Mouse (Mus musculus): ENCODE measurements at regions not wholly inside any gene's neighbourhood (a gene's known extent, or its start where the extent isn't known, plus 50 kb on each side); places are given as distances from the start of the nearest gene placed in this dataset.
A peak's percentile ranks its signal among the peaks of the same experiment; 100 is the strongest.

- Histone ChIP-seq H3K27ac (ENCODE audit: insufficient read depth, low read length) (no peak overlapping the region), H3K4me3 (ENCODE audit: insufficient read depth, low read length) (no peak overlapping the region), H3K4me1 (ENCODE audit: control insufficient read depth, insufficient read depth, low read length) (no peaks in the 10 kb centered on the region)
- TF ChIP-seq CTCF (IDR thresholded peaks at IDR 0.05; ENCODE audit: borderline replicate concordance, insufficient read depth, low read length) (no peak), POLR2A (IDR thresholded peaks at IDR 0.05; ENCODE audit: low read depth, low read length) (no peak)
These were observed 163.6 kb downstream of the Aldoart1 start for GRCm38 (mm10) chr4:72688842-72689241.

GRCm38 (mm10) chr4:72674006-72674405 lies 178.4 kb downstream of the Aldoart1 start:
- TF ChIP-seq CTCF (IDR thresholded peaks at IDR 0.05; ENCODE audit: borderline replicate concordance, insufficient read depth, low read length) (no peak), POLR2A (IDR thresholded peaks at IDR 0.05; ENCODE audit: low read depth, low read length) (no peak)
- H3K4me1 ChIP-seq (ENCODE audit: control insufficient read depth, insufficient read depth, low read length): peaks cover 3% of the 10 kb centered on the region; the same call in 1 of the 2 replicates
- H3K27ac ChIP-seq (ENCODE audit: insufficient read depth, low read length): no peak overlapping the region

GRCm38 (mm10) chr4:72671652-72672411 lies 180.6 kb downstream of the Aldoart1 start:
- H3K4me3 ChIP-seq (ENCODE audit: insufficient read depth, low read length): no peak overlapping the region
- peak overlapping the region; percentile 70 for H3K27ac ChIP-seq (ENCODE audit: insufficient read depth, low read length)
- TF ChIP-seq CTCF (IDR thresholded peaks at IDR 0.05; ENCODE audit: borderline replicate concordance, insufficient read depth, low read length) (no peak), POLR2A (IDR thresholded peaks at IDR 0.05; ENCODE audit: low read depth, low read length) (no peak)
- H3K4me1 ChIP-seq (ENCODE audit: control insufficient read depth, insufficient read depth, low read length): peaks cover 3% of the 10 kb centered on the region; the same call in 1 of the 2 replicates

More at GRCm38 (mm10) chr4:72674006-72674405, 178.4 kb downstream of the Aldoart1 start:
- no peak overlapping the region for H3K4me3 ChIP-seq (ENCODE audit: insufficient read depth, low read length)

- Histone ChIP-seq H3K27ac (ENCODE audit: insufficient read depth, low read length) (peak overlapping the region; percentile 70; the same call in 1 of the 2 replicates), H3K4me1 (ENCODE audit: control insufficient read depth, insufficient read depth, low read length) (peaks cover 3% of the 10 kb centered on the region; the same call in 1 of the 2 replicates), H3K4me3 (ENCODE audit: insufficient read depth, low read length) (no peak overlapping the region)
- TF ChIP-seq CTCF (IDR thresholded peaks at IDR 0.05; ENCODE audit: borderline replicate concordance, insufficient read depth, low read length) (no peak), POLR2A (IDR thresholded peaks at IDR 0.05; ENCODE audit: low read depth, low read length) (no peak)
These were observed 182.5 kb downstream of the Aldoart1 start for GRCm38 (mm10) chr4:72669827-72670494.

GRCm38 (mm10) chr4:72664379-72664778 lies 188.1 kb downstream of the Aldoart1 start:
- no peaks in the 10 kb centered on the region; the same call in 1 of the 2 replicates for H3K4me1 ChIP-seq (ENCODE audit: control insufficient read depth, insufficient read depth, low read length)
- H3K27ac ChIP-seq (ENCODE audit: insufficient read depth, low read length): peak overlapping the region; percentile 38; the same call in 1 of the 2 replicates
- no peak for TF ChIP-seq POLR2A (IDR thresholded peaks at IDR 0.05; ENCODE audit: low read depth, low read length)
- no peak for TF ChIP-seq CTCF (IDR thresholded peaks at IDR 0.05; ENCODE audit: borderline replicate concordance, insufficient read depth, low read length)
- H3K4me3 ChIP-seq (ENCODE audit: insufficient read depth, low read length): no peak overlapping the region

- Histone ChIP-seq H3K4me1 (ENCODE audit: control insufficient read depth, insufficient read depth, low read length) (no peaks in the 10 kb centered on the region; the same call in 1 of the 2 replicates), H3K4me3 (ENCODE audit: insufficient read depth, low read length) (no peak overlapping the region), H3K27ac (ENCODE audit: insufficient read depth, low read length) (no peak overlapping the region)
- no peak for TF ChIP-seq CTCF (IDR thresholded peaks at IDR 0.05; ENCODE audit: borderline replicate concordance, insufficient read depth, low read length)
- TF ChIP-seq POLR2A (IDR thresholded peaks at IDR 0.05; ENCODE audit: low read depth, low read length): no peak
These were observed 190.0 kb downstream of the Aldoart1 start for GRCm38 (mm10) chr4:72662477-72662876.

- no peak overlapping the region for H3K4me3 ChIP-seq (ENCODE audit: insufficient read depth, low read length)
- TF ChIP-seq POLR2A (IDR thresholded peaks at IDR 0.05; ENCODE audit: low read depth, low read length) (no peak), CTCF (IDR thresholded peaks at IDR 0.05; ENCODE audit: borderline replicate concordance, insufficient read depth, low read length) (no peak)
- H3K27ac ChIP-seq (ENCODE audit: insufficient read depth, low read length): no peak overlapping the region
- H3K4me1 ChIP-seq (ENCODE audit: control insufficient read depth, insufficient read depth, low read length): no peaks in the 10 kb centered on the region
These were observed 196.2 kb downstream of the Aldoart1 start for GRCm38 (mm10) chr4:72656206-72656605.

GRCm38 (mm10) chr4:72647130-72647529 lies 205.3 kb downstream of the Aldoart1 start:
- H3K4me3 ChIP-seq (ENCODE audit: insufficient read depth, low read length): no peak overlapping the region
- TF ChIP-seq POLR2A (IDR thresholded peaks at IDR 0.05; ENCODE audit: low read depth, low read length) (no peak), CTCF (IDR thresholded peaks at IDR 0.05; ENCODE audit: borderline replicate concordance, insufficient read depth, low read length) (no peak)

GRCm38 (mm10) chr4:72629416-72629815 lies 223.0 kb downstream of the Aldoart1 start:
- Histone ChIP-seq H3K4me3 (ENCODE audit: insufficient read depth, low read length) (no peak overlapping the region), H3K4me1 (ENCODE audit: control insufficient read depth, insufficient read depth, low read length) (no peaks in the 10 kb centered on the region), H3K27ac (ENCODE audit: insufficient read depth, low read length) (no peak overlapping the region)
- TF ChIP-seq POLR2A (IDR thresholded peaks at IDR 0.05; ENCODE audit: low read depth, low read length) (no peak), CTCF (IDR thresholded peaks at IDR 0.05; ENCODE audit: borderline replicate concordance, insufficient read depth, low read length) (no peak)

More at GRCm38 (mm10) chr4:72647130-72647529, 205.3 kb downstream of the Aldoart1 start:
- Histone ChIP-seq H3K4me1 (ENCODE audit: control insufficient read depth, insufficient read depth, low read length) (no peaks in the 10 kb centered on the region; the same call in 1 of the 2 replicates), H3K27ac (ENCODE audit: insufficient read depth, low read length) (no peak overlapping the region)
